Mouse (Mus musculus): ENCODE results near the gene Kctd4. TPM values are rescaled to one million over a fixed set of nuclear protein-coding genes. Genes with fewer than 3 reads are reported as not detected.

Kctd4 gene
- polyA plus RNA-seq, 1 experiment: not detected

DNA sequence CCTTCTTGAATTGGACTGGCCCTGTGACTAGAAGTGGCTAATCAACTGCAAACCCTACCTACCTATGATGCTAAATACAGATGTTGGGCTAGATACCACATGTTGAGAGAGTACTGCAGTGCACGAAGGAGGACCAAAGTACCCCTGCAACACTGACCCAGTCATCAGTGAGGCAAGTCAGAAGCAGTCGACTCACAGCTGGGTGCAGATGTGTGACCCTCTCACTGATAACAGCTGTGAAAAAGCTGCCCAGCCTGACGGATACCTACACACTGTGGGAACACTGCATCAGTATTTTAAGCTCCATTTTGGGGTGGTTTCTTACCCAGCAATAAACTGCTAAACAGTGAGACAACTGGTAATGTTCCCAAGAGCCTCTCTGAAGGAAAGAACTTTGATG lies 21.3 kb downstream of the Kctd4 start:
- H3K9ac ChIP-seq (ENCODE audit: low read depth, poor library complexity, severe bottlenecking): no peak overlapping the region
- no peaks in the 10 kb centered on the region for H3K27me3 ChIP-seq (ENCODE audit: control insufficient read depth, insufficient read depth, low read length, poor library complexity, severe bottlenecking)
- H3K9me3 ChIP-seq (replicated peaks; ENCODE audit: control insufficient read depth, insufficient read depth, low read length, poor library complexity, severe bottlenecking): no peaks in the 10 kb centered on the region
- H3K27ac ChIP-seq (ENCODE audit: insufficient read depth, low read length): no peak overlapping the region
- no peaks in the 10 kb centered on the region for H3K4me1 ChIP-seq (ENCODE audit: control insufficient read depth, insufficient read depth, low read length)
- no peak for TF ChIP-seq POLR2A (IDR thresholded peaks at IDR 0.05; ENCODE audit: insufficient read depth, low read length)
- TF ChIP-seq CTCF (IDR thresholded peaks at IDR 0.05; ENCODE audit: low read depth, low read length): no peak
- no peak for TF ChIP-seq EP300 (IDR thresholded peaks at IDR 0.05; ENCODE audit: insufficient read depth, low read depth, low read length)
- H3K4me3 ChIP-seq (ENCODE audit: low read depth, low read length): no peak overlapping the region
- no peaks in the 10 kb centered on the region for H3K36me3 ChIP-seq (ENCODE audit: control insufficient read depth, insufficient read depth, low read length, poor library complexity, severe bottlenecking)

DNA sequence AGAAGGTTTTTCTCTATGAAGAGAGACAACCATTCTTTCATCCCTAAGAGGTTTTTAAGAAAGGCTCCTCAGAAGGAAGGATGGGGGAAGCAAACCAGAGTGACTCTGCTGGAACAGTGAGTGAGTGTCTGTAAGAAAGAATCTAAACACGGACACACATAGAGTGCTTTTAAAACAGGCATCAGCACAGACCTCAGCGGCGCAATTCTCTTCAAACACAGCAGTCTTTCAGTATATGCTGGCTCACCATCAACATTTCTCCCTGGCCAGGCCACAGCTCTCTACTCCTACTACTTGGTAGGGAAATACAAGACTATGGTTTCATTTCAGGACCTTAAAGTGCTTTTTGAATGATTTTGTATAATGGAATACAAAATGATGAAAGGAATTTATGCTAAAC lies 26.4 kb downstream of the Kctd4 start:
- Histone ChIP-seq H3K27ac (ENCODE audit: insufficient read depth, low read length) (no peak overlapping the region), H3K4me1 (ENCODE audit: control insufficient read depth, insufficient read depth, low read length) (no peaks in the 10 kb centered on the region), H3K9me3 (replicated peaks; ENCODE audit: control insufficient read depth, insufficient read depth, low read length, poor library complexity, severe bottlenecking) (no peaks in the 10 kb centered on the region), H3K9ac (ENCODE audit: low read depth, poor library complexity, severe bottlenecking) (no peak overlapping the region), H3K4me3 (ENCODE audit: low read depth, low read length) (no peak overlapping the region), H3K27me3 (ENCODE audit: control insufficient read depth, insufficient read depth, low read length, poor library complexity, severe bottlenecking) (no peaks in the 10 kb centered on the region), H3K36me3 (ENCODE audit: control insufficient read depth, insufficient read depth, low read length, poor library complexity, severe bottlenecking) (peaks cover 3% of the 10 kb centered on the region; the same call in 1 of the 2 replicates)
- TF ChIP-seq POLR2A (IDR thresholded peaks at IDR 0.05; ENCODE audit: insufficient read depth, low read length) (no peak), CTCF (IDR thresholded peaks at IDR 0.05; ENCODE audit: low read depth, low read length) (no peak), EP300 (IDR thresholded peaks at IDR 0.05; ENCODE audit: insufficient read depth, low read depth, low read length) (no peak)

- no peaks in the 10 kb centered on the region for H3K27me3 ChIP-seq (ENCODE audit: control insufficient read depth, insufficient read depth, low read length, poor library complexity, severe bottlenecking)
- no peak overlapping the region for H3K27ac ChIP-seq (ENCODE audit: insufficient read depth, low read length)
- peaks cover 3% of the 10 kb centered on the region; the same call in 1 of the 2 replicates for H3K36me3 ChIP-seq (ENCODE audit: control insufficient read depth, insufficient read depth, low read length, poor library complexity, severe bottlenecking)
- no peaks in the 10 kb centered on the region for H3K9me3 ChIP-seq (replicated peaks; ENCODE audit: control insufficient read depth, insufficient read depth, low read length, poor library complexity, severe bottlenecking)
- H3K4me3 ChIP-seq (ENCODE audit: low read depth, low read length): no peak overlapping the region
- TF ChIP-seq EP300 (IDR thresholded peaks at IDR 0.05; ENCODE audit: insufficient read depth, low read depth, low read length) (no peak), CTCF (IDR thresholded peaks at IDR 0.05; ENCODE audit: low read depth, low read length) (no peak), POLR2A (IDR thresholded peaks at IDR 0.05; ENCODE audit: insufficient read depth, low read length) (no peak)
- H3K4me1 ChIP-seq (ENCODE audit: control insufficient read depth, insufficient read depth, low read length): no peaks in the 10 kb centered on the region
- H3K9ac ChIP-seq (ENCODE audit: low read depth, poor library complexity, severe bottlenecking): no peak overlapping the region
Measured at GRCm38 (mm10) chr14:75983891-75984290, 29.1 kb downstream of the Kctd4 start.

GRCm38 (mm10) chr14:75985112-75985511 lies 30.3 kb downstream of the Kctd4 start:
- Histone ChIP-seq H3K4me1 (ENCODE audit: control insufficient read depth, insufficient read depth, low read length) (no peaks in the 10 kb centered on the region), H3K36me3 (ENCODE audit: control insufficient read depth, insufficient read depth, low read length, poor library complexity, severe bottlenecking) (peaks cover 3% of the 10 kb centered on the region; the same call in 1 of the 2 replicates), H3K9ac (ENCODE audit: low read depth, poor library complexity, severe bottlenecking) (no peak overlapping the region), H3K9me3 (replicated peaks; ENCODE audit: control insufficient read depth, insufficient read depth, low read length, poor library complexity, severe bottlenecking) (no peaks in the 10 kb centered on the region), H3K27ac (ENCODE audit: insufficient read depth, low read length) (no peak overlapping the region), H3K4me3 (ENCODE audit: low read depth, low read length) (no peak overlapping the region), H3K27me3 (ENCODE audit: control insufficient read depth, insufficient read depth, low read length, poor library complexity, severe bottlenecking) (0 out of 2 replicates have a peak, but pooled peaks cover 1% of the 10 kb centered on the region)
- TF ChIP-seq POLR2A (IDR thresholded peaks at IDR 0.05; ENCODE audit: insufficient read depth, low read length): no peak
- TF ChIP-seq EP300 (IDR thresholded peaks at IDR 0.05; ENCODE audit: insufficient read depth, low read depth, low read length): no peak
- TF ChIP-seq CTCF (IDR thresholded peaks at IDR 0.05; ENCODE audit: low read depth, low read length): no peak

- Histone ChIP-seq H3K36me3 (ENCODE audit: control insufficient read depth, insufficient read depth, low read length, poor library complexity, severe bottlenecking) (peaks cover 3% of the 10 kb centered on the region; the same call in 1 of the 2 replicates), H3K27me3 (ENCODE audit: control insufficient read depth, insufficient read depth, low read length, poor library complexity, severe bottlenecking) (0 out of 2 replicates have a peak, but pooled peaks cover 1% of the 10 kb centered on the region), H3K4me1 (ENCODE audit: control insufficient read depth, insufficient read depth, low read length) (no peaks in the 10 kb centered on the region), H3K9ac (ENCODE audit: low read depth, poor library complexity, severe bottlenecking) (no peak overlapping the region), H3K9me3 (replicated peaks; ENCODE audit: control insufficient read depth, insufficient read depth, low read length, poor library complexity, severe bottlenecking) (peaks cover 5% of the 10 kb centered on the region), H3K27ac (ENCODE audit: insufficient read depth, low read length) (no peak overlapping the region), H3K4me3 (ENCODE audit: low read depth, low read length) (no peak overlapping the region)
- no peak for TF ChIP-seq EP300 (IDR thresholded peaks at IDR 0.05; ENCODE audit: insufficient read depth, low read depth, low read length)
- TF ChIP-seq POLR2A (IDR thresholded peaks at IDR 0.05; ENCODE audit: insufficient read depth, low read length): no peak
- TF ChIP-seq CTCF (IDR thresholded peaks at IDR 0.05; ENCODE audit: low read depth, low read length): no peak
Measured at GRCm38 (mm10) chr14:75986878-75987483, 32.2 kb downstream of the Kctd4 start.

DNA sequence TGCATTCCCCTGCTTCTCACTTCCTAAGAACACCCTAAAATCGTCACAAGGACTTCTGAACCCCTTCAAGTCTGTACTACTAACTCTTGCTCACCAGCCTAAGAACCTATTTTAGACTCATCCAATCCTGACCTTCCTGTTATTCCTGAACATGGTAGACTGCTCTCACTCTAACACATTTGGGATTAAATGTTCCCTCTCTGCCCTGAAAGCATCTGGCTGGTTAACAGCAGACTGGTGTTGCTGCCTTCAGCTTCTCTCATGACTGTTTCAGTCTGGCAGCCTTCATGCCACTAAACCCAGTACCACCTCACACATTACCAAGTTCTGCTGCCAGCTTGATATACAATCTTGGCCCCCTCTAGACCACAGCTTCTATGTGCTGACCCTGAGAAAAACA lies 34.4 kb downstream of the Kctd4 start:
- Histone ChIP-seq H3K4me3 (ENCODE audit: low read depth, low read length) (no peak overlapping the region), H3K4me1 (ENCODE audit: control insufficient read depth, insufficient read depth, low read length) (no peaks in the 10 kb centered on the region), H3K27me3 (ENCODE audit: control insufficient read depth, insufficient read depth, low read length, poor library complexity, severe bottlenecking) (0 out of 2 replicates have a peak, but pooled peaks cover 1% of the 10 kb centered on the region), H3K9ac (ENCODE audit: low read depth, poor library complexity, severe bottlenecking) (no peak overlapping the region), H3K27ac (ENCODE audit: insufficient read depth, low read length) (no peak overlapping the region), H3K9me3 (replicated peaks; ENCODE audit: control insufficient read depth, insufficient read depth, low read length, poor library complexity, severe bottlenecking) (peaks cover 5% of the 10 kb centered on the region), H3K36me3 (ENCODE audit: control insufficient read depth, insufficient read depth, low read length, poor library complexity, severe bottlenecking) (peaks cover 3% of the 10 kb centered on the region; the same call in 1 of the 2 replicates)
- TF ChIP-seq POLR2A (IDR thresholded peaks at IDR 0.05; ENCODE audit: insufficient read depth, low read length) (no peak), EP300 (IDR thresholded peaks at IDR 0.05; ENCODE audit: insufficient read depth, low read depth, low read length) (no peak), CTCF (IDR thresholded peaks at IDR 0.05; ENCODE audit: low read depth, low read length) (no peak)

All from ES-Bruce4 (cell line).